Mouse (Mus musculus) adrenal gland, postnatal 10 days (tissue): ENCODE data around the gene Cwc25. TPM values are rescaled to one million over a fixed set of nuclear protein-coding genes. Genes with fewer than 3 reads are reported as not detected.
A peak's percentile ranks its signal among the peaks of the same experiment; 100 is the strongest.
"Not testable (repeated sequence)": the region's sequence is repeated elsewhere in the genome, so short reads cannot be mapped to it uniquely, and the experiment has no call there.

Experiments used
- DNase-seq: peaks from one replicate; pipeline ENCODE4 v3.0.0; 2021; ENCODE audit warnings: mixed read lengths
- total RNA-seq, 2 experiments: library from RNA; stranded (reverse); gene quantifications; 2 replicates each; pipeline ENCODE4 v1.2.3; 2021

Cwc25 gene
- total RNA-seq, 2 experiments from 2014 or later, result 19.9 to 20.0 TPM

DNA sequence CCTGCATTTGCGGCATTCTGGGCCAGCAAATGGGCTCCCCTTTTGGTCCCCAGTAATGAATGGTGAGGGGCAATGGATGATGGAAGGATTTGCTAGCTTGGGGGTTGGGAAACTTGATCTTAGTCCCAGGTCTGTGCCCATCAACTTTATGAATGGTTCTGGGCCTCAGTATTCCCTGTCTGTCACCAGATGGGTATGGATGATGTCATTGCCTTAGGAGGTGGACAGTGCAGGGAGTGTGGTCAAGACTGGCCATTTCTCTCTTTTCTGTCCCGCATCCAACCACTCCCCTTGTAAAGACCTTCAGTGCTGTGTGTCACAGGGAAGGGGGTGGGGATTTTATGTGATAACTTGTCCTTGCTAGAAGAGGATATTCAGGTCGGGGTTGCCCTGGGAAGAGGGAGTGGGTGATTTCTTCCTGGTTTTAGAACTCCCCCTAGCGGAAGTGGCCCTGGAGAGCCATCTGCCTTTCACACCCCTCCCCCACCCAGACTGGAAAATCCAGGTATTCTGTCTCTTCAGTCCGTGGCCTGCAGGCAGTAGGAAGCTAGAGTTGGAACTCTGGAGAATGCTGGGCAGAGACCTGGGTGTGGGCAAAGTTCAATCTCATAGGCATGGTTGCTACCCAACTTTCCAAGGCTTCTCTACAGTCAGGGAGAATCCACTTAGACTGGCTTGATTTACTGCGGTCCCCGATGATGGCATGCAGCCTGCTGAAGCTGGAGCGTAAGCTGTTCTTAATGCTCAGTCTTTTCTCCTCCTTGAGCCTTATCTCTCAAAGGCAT is 35.2 kb upstream of the Cwc25 start:
- peak; percentile 77 for DNase-seq

DNA sequence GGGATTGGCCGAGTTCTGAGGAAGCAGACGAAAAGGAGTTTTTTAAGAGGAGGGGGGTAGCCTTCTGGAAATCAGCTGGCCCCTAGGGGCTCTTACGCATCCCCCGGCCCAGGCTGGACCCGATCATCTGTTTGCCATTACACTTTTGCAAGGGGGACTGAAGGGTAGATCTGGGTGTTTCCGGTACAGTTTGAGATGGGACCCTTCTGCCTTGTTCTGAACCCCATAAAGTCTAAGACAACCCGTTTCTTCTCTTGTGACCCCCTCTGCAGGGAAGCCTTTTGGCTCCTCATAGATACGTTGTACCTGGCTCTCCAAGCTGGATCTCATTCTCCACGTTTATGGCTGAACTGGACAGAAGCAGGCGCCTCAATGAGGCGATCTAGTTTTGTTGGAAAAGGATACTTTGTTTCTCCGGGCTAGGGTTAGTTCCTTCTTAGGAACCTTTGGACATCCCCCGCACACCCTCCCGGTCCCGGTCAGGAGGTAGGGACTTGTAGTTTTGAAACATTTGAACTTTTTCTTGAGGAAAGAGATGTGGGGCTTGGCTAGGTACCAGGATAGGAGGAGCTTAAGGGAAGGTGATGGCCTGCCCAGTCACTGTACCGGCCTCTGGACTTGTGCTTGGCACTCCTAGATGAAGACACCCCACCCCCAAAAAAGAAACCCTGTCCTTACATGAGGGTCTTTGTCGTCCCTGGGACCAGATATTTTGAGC is 34.5 kb upstream of the Cwc25 start:
- DNase-seq, result peak; percentile 64

GRCm38 (mm10) chr11:97799994-97800690 is 33.8 kb upstream of the Cwc25 start:
- DNase-seq, result peak; percentile 87

DNA sequence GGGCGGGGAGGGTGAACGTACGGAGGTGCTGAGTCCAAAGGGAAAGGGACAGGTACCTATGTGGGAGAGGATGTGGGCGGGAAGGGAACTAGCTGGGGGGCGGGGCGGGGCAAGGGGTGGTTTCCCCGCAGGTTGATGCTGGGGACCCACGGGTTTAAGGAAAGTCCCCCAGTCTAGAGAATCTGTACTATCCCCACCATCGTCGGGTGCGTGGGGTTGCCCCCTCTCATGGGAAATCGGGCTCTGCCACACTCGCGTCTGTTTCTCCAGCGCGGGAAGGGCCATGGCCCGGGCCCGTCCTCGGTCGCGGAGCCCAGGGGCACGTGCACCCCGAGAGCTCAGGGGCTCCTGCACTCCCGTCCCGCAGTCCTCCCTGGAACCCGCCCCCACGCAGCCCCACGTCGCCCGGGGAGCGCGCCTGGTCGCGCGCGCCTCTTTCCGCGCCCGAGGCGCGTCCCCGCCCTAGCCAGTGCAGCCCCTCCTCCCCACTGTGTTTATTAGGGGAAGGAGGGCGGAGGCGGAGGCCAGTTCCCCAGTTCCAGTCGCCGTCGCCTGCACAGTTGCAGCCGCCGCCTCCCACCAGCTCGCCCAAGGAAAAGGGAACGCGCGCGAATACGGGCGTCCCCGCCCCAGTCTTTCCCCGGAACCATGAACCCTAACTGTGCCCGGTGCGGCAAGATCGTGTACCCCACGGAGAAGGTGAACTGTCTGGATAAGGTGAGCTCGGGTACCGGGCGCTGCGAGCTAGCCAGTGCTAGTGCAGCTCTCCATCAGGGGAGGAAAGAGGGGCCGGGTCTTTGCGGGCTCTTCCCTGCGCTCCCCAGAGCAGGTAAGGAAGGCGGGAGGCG is 33.0 kb upstream of the Cwc25 start:
- peak; percentile 92 for DNase-seq

GRCm38 (mm10) chr11:97798782-97799145 is 32.4 kb upstream of the Cwc25 start, which contains the start of gene Lasp1:
Lasp1 (plus strand) TSS chr11:97799000.
- peak; percentile 92 for DNase-seq

GRCm38 (mm10) chr11:97798083-97798435 is 31.7 kb upstream of the Cwc25 start:
- no peak for DNase-seq

DNA sequence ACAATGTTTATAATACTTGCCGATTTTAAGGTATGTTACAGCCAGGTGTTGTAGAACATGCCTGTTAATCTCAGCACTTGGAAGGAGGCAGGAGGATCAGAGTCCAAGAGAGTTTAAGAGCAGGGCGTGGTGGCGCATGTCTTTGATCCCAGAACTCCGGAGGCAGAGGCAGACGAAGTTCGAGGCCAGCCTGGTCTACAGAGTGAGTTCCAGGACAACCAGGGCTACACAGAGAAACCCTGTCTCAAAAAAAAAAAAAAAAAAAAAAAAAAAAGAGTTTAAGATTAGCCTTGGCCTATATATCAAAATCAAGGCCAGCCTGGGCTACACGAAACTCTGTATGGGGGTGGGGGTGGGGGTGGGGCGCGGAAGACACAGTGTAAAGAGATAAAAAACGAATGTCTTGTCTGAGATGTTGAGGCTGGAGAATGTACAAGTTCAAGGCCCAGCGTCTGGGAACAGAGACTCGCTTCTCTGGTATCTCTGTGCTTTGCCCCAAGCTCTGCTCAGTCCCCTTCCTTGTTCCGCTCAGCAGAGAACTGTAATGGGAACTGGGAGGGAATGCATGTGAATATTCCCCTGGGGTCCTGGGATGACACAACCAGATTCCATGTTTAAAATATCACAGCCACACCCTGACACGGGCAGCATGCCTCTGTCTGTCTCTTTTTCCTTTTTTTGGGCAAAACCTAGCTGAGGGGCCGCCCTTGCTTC is 31.2 kb upstream of the Cwc25 start:
- peak; percentile 11 for DNase-seq

DNA sequence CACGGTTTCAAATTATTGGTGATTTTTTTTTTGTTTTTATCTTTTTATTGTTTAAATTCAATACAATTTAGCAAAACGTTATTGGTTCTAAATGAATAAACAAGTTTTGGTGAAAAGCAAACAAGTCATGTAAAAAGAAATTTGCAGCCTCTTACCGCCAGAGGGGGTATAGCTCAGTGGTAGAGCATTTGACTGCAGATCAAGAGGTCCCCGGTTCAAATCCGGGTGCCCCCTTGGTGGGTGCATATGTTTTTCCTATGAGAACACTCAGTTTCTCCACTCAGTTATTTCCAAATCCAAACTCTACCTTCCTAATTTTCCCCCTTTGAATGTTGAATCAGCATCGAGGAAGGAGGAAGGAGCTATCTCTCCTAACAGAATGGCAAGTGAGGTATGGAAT is 30.6 kb upstream of the Cwc25 start:
- peak; percentile 82 for DNase-seq

- DNase-seq, result no peak
These were observed 26.8 kb upstream of the Cwc25 start for GRCm38 (mm10) chr11:97793165-97793564.

- not testable (repeated sequence) for DNase-seq
These were observed 24.6 kb upstream of the Cwc25 start for GRCm38 (mm10) chr11:97790778-97791438.

DNA sequence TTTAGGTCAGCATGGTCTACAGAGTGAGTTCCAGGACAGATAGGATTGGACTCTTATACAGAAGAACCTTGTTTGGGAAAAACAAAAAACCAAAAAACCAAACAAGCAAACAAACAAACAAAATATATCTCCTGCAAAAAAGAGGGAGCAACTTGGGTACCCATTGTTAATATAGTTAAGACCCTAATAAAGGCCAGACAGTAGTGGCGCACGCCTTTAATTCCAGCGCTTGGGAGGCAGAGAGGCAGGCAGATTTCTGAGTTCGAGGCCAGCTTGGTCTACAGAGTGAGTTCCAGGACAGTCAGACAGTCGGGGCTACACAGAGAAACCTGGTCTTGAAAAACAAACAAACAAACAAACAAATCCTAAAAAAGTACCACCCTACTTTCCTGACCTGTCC is 23.4 kb upstream of the Cwc25 start:
- DNase-seq, result no peak

DNA sequence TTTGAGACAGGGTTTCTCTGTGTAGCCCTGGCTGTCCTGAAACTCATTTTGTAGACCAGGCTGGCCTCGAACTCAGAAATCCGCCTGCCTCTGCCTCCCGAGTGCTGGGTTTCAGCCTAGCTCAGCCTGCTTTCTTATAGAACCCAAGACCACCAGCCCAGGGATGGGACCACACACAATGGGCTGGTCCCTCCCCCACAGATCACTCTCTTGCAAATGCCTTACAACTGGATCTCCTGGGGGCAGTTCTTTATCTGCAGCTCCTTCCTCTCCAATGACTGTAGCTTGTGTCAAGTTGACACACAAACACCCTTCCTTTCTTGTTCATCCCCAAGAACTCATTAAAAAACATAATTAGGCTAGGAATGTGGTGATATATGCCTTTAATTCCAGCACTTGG is 21.6 kb upstream of the Cwc25 start:
- DNase-seq, result no peak

GRCm38 (mm10) chr11:97782564-97782895 is 16.2 kb upstream of the Cwc25 start:
- DNase-seq, result no peak

- peak; percentile 100 for DNase-seq
These were observed 15.6 kb upstream of the Cwc25 start, which contains the start of gene Rpl23 for GRCm38 (mm10) chr11:97781832-97782563. Rpl23 (minus strand) TSS chr11:97782437.

DNA sequence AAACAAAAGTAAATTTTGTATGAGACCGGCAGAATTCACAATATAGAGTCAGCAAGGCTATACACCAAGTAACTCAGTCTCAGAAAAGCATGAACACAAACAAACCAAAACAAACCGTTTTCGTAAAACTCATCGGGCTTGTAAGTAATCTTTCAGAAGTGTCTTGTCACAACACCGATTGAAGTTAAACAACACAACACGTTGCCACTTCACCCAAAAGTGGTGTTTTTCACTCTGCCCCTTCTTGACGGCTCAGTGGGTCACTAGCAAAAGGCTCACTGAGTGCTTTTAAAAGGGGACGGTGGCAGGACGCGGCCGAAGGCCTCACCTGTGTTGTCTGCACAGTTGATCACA is 15.1 kb upstream of the Cwc25 start:
- DNase-seq, result no peak

GRCm38 (mm10) chr11:97779968-97780701 is 13.8 kb upstream of the Cwc25 start:
- DNase-seq, result no peak

- DNase-seq, result no peak
These were observed 12.6 kb upstream of the Cwc25 start for GRCm38 (mm10) chr11:97778918-97779317.

- DNase-seq, result no peak
These were observed 10.8 kb upstream of the Cwc25 start for GRCm38 (mm10) chr11:97777129-97777529.

- DNase-seq, result no peak
These were observed 10.3 kb upstream of the Cwc25 start for GRCm38 (mm10) chr11:97776497-97777128.
